Mouse (Mus musculus) stomach, postnatal 0 days (tissue): ENCODE results near the gene Gm9780.
"Not testable (repeated sequence)": the region's sequence is repeated elsewhere in the genome, so short reads cannot be mapped to it uniquely, and the experiment has no call there.

Source experiments
- CTCF ChIP-seq: IDR thresholded peaks from 2 replicates; pipeline ENCODE4 v1.5.1; 2016; ENCODE audit warnings: antibody characterized with exemption, low read depth, mild to moderate bottlenecking, moderate library complexity
- EP300 ChIP-seq: optimal IDR thresholded peaks from 2 replicates; pipeline ENCODE3; 2016; ENCODE audit warnings: antibody characterized with exemption

- not testable (repeated sequence) for TF ChIP-seq CTCF, EP300
Observed at GRCm38 (mm10) chr14:26058184-26058583, 15.7 kb upstream of the Gm9780 start.
